Mouse (Mus musculus) mammary gland, adult 2 months (tissue): Measurements from ENCODE around the gene Pcsk2. TPM values are rescaled to one million over a fixed set of nuclear protein-coding genes. Genes with fewer than 3 reads are reported as not detected.

ENCODE experiments used
- polyA plus RNA-seq: library from polyadenylated mRNA; depleted of rRNA; stranded (reverse); fragments of >200 nt; gene quantifications from 2 replicates; pipeline ENCODE4 v1.2.3, GENCODE M21; 2012; ENCODE audit warnings: low replicate concordance; rRNA removed

Pcsk2 gene
- 0.04 and 0.06 TPM in 2 replicates for polyA plus RNA-seq

GRCm38 (mm10) chr2:143545758-143546246, at the start of gene Pcsk2:
Gene Pcsk2 (plus strand): TSS chr2:143546156.

GRCm38 (mm10) chr2:143862484-143863231, 316.7 kb downstream of the Pcsk2 start, which contains the start of gene Bfsp1:
Gene Bfsp1 (minus strand): TSS chr2:143863173.

